Mouse (Mus musculus) spleen, adult 2 months (tissue): Measurements from ENCODE around the gene Syne3. TPM values are rescaled to one million over a fixed set of nuclear protein-coding genes. Genes with fewer than 3 reads are reported as not detected.

Source experiments
- DNase-seq, 2 experiments: peaks; one replicate each; pipeline versions ENCODE4 v3.0.0 to v3.0.0-alpha.2; 2012 to 2021; ENCODE audit warnings: low spot score in 2 of 2, low read depth in 1 of 2
- H3K27ac ChIP-seq: fragments of 200-500 bp; 2 replicates; pipeline ENCODE4 v1.5.1; 2012; ENCODE audit warnings: low read length, inconsistent platforms; ENCODE audit not compliant: insufficient read depth
- H3K27me3 ChIP-seq: fragments of 200-500 bp; 2 replicates; pipeline ENCODE4 v1.6.1; 2012; ENCODE audit warnings: mild to moderate bottlenecking, moderate library complexity, low read length, inconsistent platforms; ENCODE audit not compliant: control insufficient read depth, insufficient read depth
- H3K36me3 ChIP-seq: fragments of 200-500 bp; 2 replicates; pipeline ENCODE4 v1.6.1; 2012; ENCODE audit warnings: mild to moderate bottlenecking, low read length, inconsistent platforms; ENCODE audit not compliant: control insufficient read depth, insufficient read depth
- H3K4me1 ChIP-seq: fragments of 200-500 bp; 2 replicates; pipeline ENCODE4 v1.6.1; 2011; ENCODE audit warnings: inconsistent platforms; ENCODE audit not compliant: control insufficient read depth, insufficient read depth, insufficient read length
- H3K4me3 ChIP-seq: fragments of 200-500 bp; 2 replicates; pipeline ENCODE4 v1.5.1; 2011; ENCODE audit warnings: mild to moderate bottlenecking, inconsistent platforms; ENCODE audit not compliant: insufficient read depth, insufficient read length; ENCODE audit errors: extremely low read depth
- CTCF ChIP-seq: fragments of 200-500 bp; IDR thresholded peaks from 2 replicates; pipeline ENCODE4 v1.5.1; 2011; ENCODE audit warnings: mild to moderate bottlenecking, inconsistent platforms; ENCODE audit not compliant: insufficient read depth, insufficient read length, insufficient replicate concordance; ENCODE audit errors: extremely low read depth
- POLR2A ChIP-seq: fragments of 200-500 bp; IDR thresholded peaks from 2 replicates; pipeline ENCODE4 v1.6.1; 2011; ENCODE audit warnings: low read depth, low read length, inconsistent platforms
- WGBS: fragments of 180-500 bp; shearing (Covaris S2); methylation state at CpG from one replicate; pipeline ENCODE4 v1.1.7; 2018; 5-methylcytosine and 5-hydroxymethylcytosine counted together
- polyA plus RNA-seq: library from polyadenylated mRNA; depleted of rRNA; stranded (reverse); fragments of >200 nt; gene quantifications from 2 replicates; pipeline ENCODE4 v1.2.3, GENCODE M21; 2012

The Syne3 gene
- polyA plus RNA-seq, 1 experiment, result 5.4 TPM

- DNase-seq, result no peak
- Histone ChIP-seq H3K27ac (no peak overlapping the region), H3K27me3 (no peaks in the 10 kb centered on the region), H3K4me3 (no peak overlapping the region), H3K4me1 (no peaks in the 10 kb centered on the region; the same call in 1 of the 2 replicates), H3K36me3 (no peaks in the 10 kb centered on the region)
- TF ChIP-seq POLR2A (no peak), CTCF (no peak)
- 65% methylated on average over 11 of the region's 11 CpGs for WGBS
Measured at GRCm38 (mm10) chr12:104899161-104899560, 110.4 kb downstream of the Syne3 start.

DNA sequence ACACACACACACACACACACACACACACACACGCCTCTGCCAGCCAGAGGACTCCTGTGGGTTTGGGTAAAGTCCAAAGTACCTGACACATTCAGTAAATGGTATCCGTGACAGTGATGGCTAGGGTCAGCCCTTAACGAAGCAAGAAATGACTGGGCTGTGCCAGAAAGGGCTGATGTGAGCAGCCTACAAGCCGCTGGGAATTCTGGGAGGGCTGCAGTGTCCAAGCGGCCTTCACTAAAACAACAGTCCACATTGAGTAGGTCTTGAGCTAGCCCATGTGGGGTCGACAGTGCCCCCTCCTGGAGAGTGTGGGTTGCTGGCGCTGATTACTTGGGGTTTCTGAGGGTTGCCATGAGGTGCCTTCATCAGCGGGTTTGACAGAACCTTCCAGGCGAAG lies 110.9 kb downstream of the Syne3 start:
- H3K4me1 ChIP-seq, result no peaks in the 10 kb centered on the region; the same call in 1 of the 2 replicates
- H3K27ac ChIP-seq, result no peak overlapping the region
- no peak for TF ChIP-seq POLR2A
- TF ChIP-seq CTCF, result no peak
- no peaks in the 10 kb centered on the region for H3K27me3 ChIP-seq
- no peak for DNase-seq
- WGBS, result 75% methylated on average over 9 of the region's 9 CpGs
- H3K36me3 ChIP-seq, result no peaks in the 10 kb centered on the region
- no peak overlapping the region for H3K4me3 ChIP-seq

DNA sequence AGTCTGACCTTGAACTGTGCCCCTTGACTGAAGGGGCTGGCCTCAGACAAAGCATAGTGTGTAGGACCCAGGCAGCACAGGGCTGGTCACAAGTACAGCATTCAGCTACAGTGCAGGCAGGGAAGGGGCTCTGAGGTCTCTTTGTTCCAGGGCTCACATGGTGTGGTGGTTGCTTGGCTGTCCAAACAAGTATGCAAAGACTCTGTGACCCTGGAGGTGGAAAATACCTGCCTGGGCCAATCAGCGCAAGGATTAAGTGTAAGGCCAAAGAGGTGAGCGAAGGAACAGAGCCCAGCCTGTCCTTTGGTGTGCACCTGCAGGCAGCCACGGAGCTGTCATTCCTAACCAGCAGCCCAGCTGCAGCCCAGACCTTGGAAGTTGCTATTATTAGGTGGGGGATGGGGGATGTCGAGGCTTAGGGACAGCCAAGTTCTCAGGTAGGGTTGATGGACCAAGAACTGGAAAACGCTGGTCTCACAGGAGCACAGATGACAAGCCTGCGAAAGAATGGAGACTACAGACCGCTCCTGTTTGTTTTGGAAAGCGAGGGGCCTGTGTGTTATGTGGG lies 112.5 kb downstream of the Syne3 start:
- WGBS, result 81% methylated on average over 8 of the region's 8 CpGs
- no peak overlapping the region for H3K27ac ChIP-seq
- no peak for DNase-seq
- no peak for TF ChIP-seq CTCF
- no peak for TF ChIP-seq POLR2A
- no peaks in the 10 kb centered on the region for H3K4me1 ChIP-seq
- H3K4me3 ChIP-seq, result no peak overlapping the region
- H3K36me3 ChIP-seq, result no peaks in the 10 kb centered on the region
- no peaks in the 10 kb centered on the region for H3K27me3 ChIP-seq

GRCm38 (mm10) chr12:104896640-104897039 lies 113.0 kb downstream of the Syne3 start:
- H3K27me3 ChIP-seq, result no peaks in the 10 kb centered on the region
- no peak for TF ChIP-seq CTCF
- TF ChIP-seq POLR2A, result no peak
- no peaks in the 10 kb centered on the region for H3K36me3 ChIP-seq
- 84% methylated on average over 16 of the region's 16 CpGs for WGBS
- no peaks in the 10 kb centered on the region for H3K4me1 ChIP-seq
- no peak overlapping the region for H3K4me3 ChIP-seq
- no peak for DNase-seq
- H3K27ac ChIP-seq, result no peak overlapping the region

GRCm38 (mm10) chr12:104892245-104892644 lies 117.4 kb downstream of the Syne3 start:
- Histone ChIP-seq H3K27ac (no peak overlapping the region), H3K36me3 (no peaks in the 10 kb centered on the region), H3K27me3 (no peaks in the 10 kb centered on the region), H3K4me1 (no peaks in the 10 kb centered on the region), H3K4me3 (no peak overlapping the region)
- DNase-seq, result no peak
- no peak for TF ChIP-seq CTCF
- TF ChIP-seq POLR2A, result no peak
- 97% methylated on average over 3 of the region's 3 CpGs for WGBS

DNA sequence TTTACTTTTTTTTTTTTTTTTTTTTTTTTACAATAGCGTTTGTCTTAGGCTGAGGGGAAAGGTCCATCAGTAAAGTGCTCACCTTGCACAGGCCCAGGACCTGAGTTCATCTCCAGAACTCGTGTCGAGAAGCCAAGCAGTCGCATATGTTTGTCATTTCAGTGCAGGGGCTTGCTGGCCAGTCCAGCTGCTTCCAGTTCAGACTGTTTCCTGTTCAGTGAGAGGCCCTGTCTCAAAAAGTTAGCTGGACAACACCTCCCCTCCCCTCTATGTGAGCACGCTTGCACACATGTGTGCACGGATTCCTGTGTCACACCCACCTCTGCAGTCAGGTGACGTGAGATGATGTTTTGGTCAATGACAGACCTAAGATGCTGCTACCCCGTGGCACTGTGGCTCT lies 119.5 kb downstream of the Syne3 start:
- Histone ChIP-seq H3K36me3 (no peaks in the 10 kb centered on the region), H3K27me3 (no peaks in the 10 kb centered on the region), H3K4me3 (no peak overlapping the region), H3K27ac (no peak overlapping the region), H3K4me1 (no peaks in the 10 kb centered on the region)
- no peak for DNase-seq
- WGBS, result 84% methylated on average over 8 of the region's 8 CpGs
- no peak for TF ChIP-seq POLR2A
- no peak for TF ChIP-seq CTCF

DNA sequence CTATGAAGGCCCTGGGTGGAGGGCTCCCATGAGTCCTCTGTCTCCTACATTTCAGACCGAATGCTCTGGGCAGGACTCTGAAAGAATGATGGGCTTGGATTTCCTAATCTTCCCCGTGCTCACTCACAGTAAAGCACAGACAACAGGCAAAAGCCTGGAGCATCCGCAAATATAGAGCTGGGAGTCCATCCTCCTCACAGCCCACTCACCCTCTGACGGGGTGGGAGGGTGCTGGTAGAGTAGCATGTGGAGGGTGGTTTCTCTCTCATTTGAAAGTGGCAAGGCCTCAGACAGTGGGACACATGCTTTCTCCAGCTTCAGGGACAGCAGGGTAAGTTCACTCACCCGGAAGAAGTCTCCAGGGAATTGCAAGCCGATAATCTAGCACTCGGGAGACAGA lies 123.5 kb downstream of the Syne3 start:
- no peaks in the 10 kb centered on the region for H3K27me3 ChIP-seq
- no peaks in the 10 kb centered on the region for H3K4me1 ChIP-seq
- DNase-seq, result no peak
- TF ChIP-seq CTCF (no peak), POLR2A (no peak)
- H3K4me3 ChIP-seq, result no peak overlapping the region
- no peak overlapping the region for H3K27ac ChIP-seq
- 85% methylated on average over 7 of the region's 7 CpGs for WGBS
- no peaks in the 10 kb centered on the region for H3K36me3 ChIP-seq
